Mouse (Mus musculus) erythroblast, embryonic 14.5 days (primary cell): ENCODE measurements around the gene Wipi2.

Experiments used
- GATA1 ChIP-seq: IDR thresholded peaks from 2 replicates; pipeline ENCODE4 v1.6.1; 2012; ENCODE audit warnings: low read length, inconsistent platforms, mixed read lengths
- TAL1 ChIP-seq: IDR thresholded peaks from 3 replicates; pipeline ENCODE4 v1.6.1; 2012; ENCODE audit warnings: low read length, inconsistent platforms, mixed read lengths

DNA sequence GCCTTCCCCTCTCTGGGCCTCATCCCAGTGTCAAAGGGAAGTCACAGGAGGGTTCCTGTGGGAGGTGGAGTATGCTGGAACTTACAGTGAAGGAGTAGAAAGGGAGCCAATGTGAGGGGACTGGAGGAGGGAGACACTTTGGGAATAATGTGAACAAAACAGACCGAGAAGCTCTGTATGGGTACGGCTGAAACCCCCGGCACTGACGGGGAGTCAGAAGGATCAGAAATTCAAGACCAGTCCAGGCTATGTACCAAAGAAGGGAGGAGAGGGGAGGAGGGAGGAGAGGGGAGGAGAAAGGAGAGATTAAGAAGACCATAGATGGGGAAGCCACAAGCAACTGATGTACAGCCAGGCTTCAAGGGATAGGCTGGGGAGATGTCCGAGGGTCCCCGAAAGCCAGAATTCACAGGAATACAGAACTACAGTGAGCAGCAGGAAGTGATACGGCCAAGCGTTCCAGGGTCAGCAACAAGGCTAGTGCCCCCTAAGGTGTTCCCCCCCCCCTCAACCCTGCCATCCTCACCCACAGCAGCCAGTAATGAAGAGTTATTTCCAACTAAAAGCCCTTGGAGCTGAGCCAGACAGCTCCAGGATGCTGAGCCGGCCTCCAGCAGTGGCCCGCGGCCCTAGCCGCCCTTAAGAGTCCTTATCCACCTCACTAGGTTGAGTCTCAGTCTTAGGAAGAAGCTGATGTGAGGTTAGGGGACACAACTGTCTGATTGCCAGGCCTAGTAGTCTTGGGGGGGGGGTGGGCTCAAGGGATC is 65.7 kb downstream of the Wipi2 start:
- TF ChIP-seq GATA1 (no peak), TAL1 (no peak)
